Mouse (Mus musculus): ENCODE data around the gene S100a3.
A peak's percentile ranks its signal among the peaks of the same experiment; 100 is the strongest.

The S100a3 gene

DNA sequence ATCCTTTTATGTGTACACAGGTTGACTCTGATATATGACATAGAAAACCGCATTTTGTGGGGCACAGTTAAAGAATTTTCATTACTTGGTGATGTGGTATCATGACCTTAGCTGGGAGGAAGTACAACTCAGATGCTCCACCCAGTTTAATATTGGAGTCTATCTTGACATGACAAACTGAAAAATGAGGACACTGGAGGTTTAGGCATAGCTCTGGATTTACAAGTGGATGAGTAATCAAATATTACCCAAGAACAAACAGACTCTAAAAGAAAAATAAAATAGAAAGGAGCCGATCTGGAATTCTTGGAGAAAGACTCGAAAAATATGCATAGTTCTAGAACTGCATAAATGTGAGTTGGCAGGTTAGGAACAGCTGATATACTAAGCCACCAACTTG is 14.9 kb downstream of the S100a3 start:
- no peak for DNase-seq

DNA sequence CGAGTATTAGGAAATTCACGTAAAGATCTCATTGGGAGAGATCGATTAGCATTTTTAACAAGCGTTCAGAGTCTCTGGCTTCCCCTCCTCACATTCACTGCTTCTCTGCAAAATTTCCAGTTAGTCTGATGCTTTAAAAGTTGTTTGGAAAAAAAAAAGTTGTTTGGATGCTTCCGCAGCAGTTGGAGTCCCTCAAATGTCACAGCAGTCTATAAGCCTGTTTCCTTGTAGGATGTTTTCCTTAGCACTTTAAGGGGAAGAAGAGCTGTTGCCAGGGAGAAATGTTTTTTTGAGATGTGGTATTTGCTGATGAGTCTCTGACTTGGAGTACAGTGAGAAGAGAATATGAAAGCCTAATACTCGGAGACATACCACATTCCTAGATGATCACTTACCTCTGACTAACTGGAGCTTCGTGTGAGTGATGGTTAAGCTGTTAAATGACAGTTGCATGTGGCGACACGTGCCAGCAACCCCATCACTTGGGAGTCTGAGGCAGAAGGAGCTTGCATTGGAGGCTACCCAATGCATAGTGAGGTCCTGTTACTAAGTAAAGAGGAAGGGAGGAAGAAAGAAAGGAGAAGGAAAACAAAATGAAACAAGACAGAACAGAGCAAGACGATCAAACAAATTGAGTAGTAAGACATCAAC is 16.1 kb downstream of the S100a3 start:
- no peak for DNase-seq

DNA sequence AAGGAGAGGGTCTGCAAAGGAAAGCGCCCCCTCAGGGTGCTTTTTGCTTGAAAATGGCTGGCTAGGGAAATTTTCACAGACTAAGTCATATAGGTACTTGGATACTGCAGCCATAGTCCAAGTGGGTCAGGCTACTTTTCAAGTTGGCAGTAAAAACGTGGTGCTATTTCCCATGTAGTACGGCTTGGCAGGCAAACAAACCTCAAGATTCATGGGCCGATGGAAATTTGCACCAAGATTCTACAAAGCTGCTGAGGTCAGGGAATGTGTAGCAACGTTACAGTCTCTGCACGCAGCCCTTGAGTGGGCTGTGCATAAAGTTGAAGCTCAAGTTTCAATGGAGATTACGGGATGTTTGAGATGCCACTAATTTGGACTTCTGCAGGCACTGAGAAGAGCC is 19.1 kb downstream of the S100a3 start:
- no peak for DNase-seq

GRCm38 (mm10) chr3:90581141-90581540 is 20.8 kb downstream of the S100a3 start:
- DNase-seq, result no peak

- peak; percentile 20 to 26 for DNase-seq
Measured at GRCm38 (mm10) chr3:90582156-90582555, 21.8 kb downstream of the S100a3 start.

DNA sequence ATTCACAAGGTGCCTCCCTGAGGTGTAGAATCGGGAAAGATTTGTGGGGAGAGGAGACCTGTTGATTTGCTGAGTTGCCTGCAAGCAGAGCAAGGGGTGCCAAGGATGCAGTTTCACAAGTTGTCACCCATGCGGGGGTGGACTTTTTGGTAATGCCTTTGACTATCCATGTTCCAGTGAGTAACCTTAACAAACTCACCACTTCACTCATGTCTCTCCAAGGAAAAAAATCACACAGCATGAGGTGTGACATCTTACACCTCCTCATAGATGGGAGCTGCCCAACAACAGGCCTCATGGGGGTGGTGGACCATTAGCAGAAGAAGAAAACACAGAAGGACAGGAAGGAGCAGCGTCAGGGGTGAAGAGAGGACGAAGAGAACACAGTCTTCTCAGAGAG is 22.2 kb downstream of the S100a3 start:
- DNase-seq, result no peak

DNA sequence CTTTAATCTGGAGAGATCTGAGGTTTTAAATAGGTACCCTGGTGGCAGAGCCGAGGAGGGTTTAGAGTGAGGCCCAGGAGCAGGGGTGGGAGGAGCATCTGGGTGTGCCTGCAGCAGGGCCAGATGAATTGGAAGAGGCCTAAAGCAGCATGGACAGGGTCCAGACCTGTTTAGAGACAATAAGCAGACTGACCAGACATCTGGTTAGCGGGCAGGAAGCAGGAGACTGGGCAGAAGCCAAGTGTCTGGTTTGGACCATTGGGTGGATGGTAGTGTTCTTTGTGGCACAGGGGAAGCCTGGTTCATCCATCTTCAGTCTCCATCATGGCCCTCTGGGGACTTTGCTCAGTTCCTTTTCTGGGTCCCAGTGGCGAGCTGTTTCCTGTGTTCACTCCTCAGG is 23.5 kb downstream of the S100a3 start:
- DNase-seq, result no peak

GRCm38 (mm10) chr3:90585595-90585994 is 25.2 kb downstream of the S100a3 start:
- peak; percentile 49 to 53 for DNase-seq

DNA sequence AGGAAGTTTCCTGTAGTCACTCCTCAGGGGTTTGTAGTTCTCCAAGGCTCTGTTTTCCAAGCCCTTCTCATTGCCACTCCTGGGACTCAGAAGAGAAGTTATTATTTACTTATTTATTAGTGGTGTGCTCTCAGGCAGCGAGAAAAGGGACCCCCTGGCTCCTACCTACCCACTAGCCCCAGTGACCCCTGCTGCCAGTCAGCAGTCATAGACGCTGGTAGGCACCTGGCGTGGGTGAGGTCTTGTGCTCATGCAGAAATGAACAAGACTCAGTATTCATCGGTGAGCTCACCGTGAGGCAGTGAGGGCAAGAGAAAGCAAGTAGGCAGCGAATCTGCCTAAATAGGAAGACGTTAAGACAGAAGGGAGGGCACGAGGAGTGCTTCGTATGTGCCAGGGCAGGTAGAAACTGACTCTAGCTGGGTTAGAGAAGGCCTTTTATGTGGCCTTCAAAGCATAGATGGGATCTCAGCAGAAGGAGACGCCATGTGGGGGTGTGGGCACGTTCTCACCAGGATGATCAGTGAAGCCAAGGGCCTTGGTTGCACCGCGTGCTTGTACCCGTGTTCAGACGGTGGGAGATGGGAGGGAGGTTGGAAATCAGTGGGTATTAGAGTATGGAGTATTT is 25.8 kb downstream of the S100a3 start:
- DNase-seq, result peak; percentile 49 to 52

DNA sequence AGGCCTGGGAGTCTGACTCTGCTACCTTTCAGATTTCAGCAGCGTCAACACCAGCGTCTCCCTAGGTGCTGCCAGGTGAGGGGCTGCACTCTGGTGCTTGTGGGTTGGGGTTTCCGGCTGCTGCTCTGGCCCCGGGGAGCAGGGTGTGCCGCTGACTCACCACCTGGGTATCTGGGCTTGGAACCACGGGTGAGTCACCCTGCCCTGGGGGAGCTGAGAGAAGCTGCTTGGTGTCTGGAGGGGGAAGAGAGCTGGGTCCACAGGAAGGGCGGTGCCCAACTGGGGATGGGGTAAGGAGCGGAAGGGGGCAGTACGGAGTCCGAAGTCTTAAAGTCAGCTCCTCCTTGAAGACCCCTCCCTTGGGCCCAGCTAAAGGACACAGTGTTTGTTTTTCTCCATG is 26.5 kb downstream of the S100a3 start:
- DNase-seq, result peak; percentile 83 to 91

GRCm38 (mm10) chr3:90587361-90588101 is 27.2 kb downstream of the S100a3 start:
- no peak for DNase-seq

- DNase-seq, result peak; percentile 38 to 64
Measured at GRCm38 (mm10) chr3:90589390-90589789, 29.0 kb downstream of the S100a3 start.

DNA sequence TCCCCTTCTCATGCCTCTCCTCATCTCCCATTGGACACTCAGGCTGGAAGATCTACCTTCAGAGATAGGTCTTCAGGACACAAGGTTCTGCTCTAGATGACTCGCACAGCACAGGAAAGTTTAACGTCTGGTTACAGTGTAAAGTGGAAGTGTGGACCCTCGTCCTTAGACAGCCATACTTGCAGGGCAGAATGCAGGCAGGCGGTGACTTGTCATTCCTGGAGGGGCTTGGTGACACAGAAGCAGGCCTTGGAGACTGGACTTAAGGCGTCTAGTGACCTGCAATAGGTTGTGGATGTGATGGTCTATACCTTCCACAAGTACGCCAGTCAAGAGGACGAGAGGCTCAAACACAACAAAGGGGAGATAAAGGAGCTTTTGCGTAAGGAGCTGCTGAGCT is 29.6 kb downstream of the S100a3 start, which contains the start of gene S100a2:
Gene S100a2 (plus strand): TSS at position 301 of the 400 bp plus-strand sequence.
- DNase-seq, result no peak

GRCm38 (mm10) chr3:90594466-90594865 is 34.1 kb downstream of the S100a3 start:
- no peak for DNase-seq

DNA sequence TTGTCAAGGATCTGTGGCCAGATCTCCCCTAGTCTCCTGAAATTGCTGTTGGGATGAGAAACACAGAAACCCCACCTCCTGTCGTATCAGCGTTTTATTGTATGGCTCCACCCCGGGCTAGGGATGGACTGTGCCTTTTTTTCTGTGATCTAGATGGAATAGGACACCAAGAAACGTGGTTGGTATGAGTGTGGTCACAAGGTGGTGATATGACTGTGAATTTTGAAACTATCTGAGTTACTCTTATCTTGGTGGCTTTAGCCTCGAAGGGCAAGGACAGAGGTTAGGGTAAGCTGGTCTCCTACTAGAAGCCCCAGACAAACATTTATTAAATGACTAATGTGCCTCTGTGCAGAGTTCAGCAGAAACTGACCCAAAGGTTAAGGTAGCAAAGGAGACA is 35.2 kb downstream of the S100a3 start:
- no peak for DNase-seq

DNA sequence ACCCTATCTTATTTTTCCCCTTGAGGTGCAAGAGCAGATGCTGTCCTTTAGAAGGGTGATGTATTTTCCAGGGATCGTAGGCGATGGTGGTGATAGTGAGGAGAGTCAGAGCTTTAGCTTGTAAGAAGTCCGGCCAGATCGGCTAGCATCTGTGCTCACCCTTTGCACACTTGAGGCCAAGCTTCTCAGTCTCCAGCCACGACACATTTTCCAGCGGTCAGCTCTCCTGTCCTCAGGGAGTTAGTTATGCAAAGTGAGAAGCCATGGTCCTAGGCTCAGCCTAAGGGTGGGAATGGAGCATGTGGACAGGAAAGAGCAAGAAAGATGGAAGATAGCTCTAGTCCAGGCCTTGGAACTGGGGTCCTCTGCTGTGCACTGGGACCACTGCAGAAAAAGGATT is 36.4 kb downstream of the S100a3 start:
- no peak for DNase-seq

DNA sequence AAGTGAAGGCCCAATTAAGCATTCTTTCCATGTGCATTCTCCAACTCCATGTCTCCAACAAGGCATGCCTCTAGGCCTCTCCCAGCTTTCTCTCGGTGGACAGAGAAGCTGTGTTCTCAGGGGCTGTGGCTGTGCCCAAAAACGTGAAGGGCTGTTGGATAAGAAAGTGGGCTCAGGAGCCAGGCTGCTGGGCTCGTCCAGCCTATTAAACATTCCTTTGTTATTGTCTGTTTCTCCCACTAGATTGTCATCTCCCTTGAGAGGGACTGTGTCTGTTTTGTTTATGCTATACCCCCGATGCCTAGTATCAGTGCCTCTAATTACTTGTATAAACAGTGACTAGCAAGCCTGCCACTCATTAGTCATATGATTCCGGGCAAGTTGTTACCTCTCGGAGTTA is 37.4 kb downstream of the S100a3 start:
- DNase-seq, result no peak

GRCm38 (mm10) chr3:90598212-90598611 is 37.8 kb downstream of the S100a3 start:
- DNase-seq, result no peak

DNA sequence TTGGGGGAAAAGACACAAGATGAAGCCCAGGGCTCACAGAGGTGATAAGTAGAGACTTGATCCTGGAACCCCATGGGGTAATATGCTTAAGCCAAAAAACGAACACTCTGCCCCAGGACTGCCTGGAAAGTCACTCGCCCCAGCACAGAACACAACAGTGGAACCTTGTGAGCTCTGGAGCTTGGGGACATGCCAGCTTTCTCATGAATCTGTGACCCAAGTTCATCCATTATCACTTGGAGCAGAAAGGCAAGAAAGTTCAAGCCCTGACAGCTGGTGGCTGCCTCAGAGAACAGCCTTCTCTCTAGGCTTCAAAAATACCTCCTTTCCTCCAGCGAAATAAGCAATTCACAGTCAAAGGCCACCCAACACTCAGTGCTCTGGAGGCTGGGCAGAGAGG is 39.0 kb downstream of the S100a3 start:
- no peak for DNase-seq

DNA sequence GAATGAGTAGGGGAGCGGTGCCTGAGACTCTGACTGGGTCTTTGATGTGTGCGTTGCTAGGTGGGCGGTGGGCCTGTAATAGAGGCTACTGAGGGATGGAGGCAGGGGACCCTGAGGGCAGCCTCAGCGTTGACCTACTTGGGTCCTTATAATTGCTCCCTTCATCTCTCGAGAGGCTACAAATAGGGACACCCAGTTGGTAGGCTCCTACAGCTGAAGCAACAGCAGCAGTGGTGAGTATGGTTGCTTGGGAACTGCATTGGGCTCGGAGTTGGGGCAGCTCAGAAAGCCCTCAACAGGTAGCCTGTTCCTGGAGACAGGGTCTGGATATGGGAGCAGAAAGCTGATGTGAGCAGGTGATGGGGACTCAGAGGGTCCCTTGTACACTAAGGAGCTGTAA is 39.7 kb downstream of the S100a3 start:
- DNase-seq, result no peak

DNA sequence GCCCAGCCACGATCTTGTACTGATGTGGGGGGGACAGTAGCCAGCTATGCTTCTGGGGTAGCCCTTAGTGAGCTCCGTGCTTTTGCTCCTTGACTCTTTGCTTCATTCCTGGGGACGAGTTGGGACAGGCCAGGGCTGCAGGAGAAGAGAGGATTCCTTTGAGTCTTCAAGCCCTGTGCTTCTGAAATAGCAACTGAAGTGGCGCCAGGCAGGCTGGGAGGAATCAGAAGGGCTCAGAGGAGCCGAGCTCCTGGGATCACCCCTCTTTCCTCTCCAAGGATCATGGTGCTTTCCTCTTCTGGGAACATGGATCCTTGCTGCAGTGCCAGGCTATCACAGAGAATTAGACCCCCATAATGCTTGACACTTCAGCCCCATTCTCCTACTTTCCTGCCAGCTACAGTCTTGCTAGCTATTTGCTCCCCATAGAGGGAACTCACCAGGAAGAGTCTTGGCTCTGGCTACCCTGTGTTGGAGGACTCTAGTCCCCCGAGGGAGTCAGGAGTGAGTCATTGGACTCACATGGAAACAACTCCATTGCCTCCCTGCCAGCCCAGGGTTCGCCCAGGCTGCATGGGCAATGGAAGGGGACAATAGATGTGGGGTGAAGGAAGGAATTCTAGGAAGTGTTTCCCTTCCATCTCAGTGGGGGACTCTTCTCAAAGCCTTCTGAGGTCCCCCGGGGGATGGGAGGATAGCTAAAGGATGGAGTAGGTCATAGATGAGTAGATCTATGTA is 40.2 kb downstream of the S100a3 start:
- no peak for DNase-seq

- DNase-seq, result no peak
Measured at GRCm38 (mm10) chr3:90601486-90602110, 41.2 kb downstream of the S100a3 start, which contains the start of gene Gm42674. Gene Gm42674 (plus strand): TSS chr3:90601904.

- DNase-seq, result no peak
Measured at GRCm38 (mm10) chr3:90603623-90604022, 43.2 kb downstream of the S100a3 start, which contains the start of gene S100a4. Gene S100a4 (plus strand): TSS chr3:90603771.
